Mouse (Mus musculus): ENCODE results near the gene Fign. TPM values are rescaled to one million over a fixed set of nuclear protein-coding genes. Genes with fewer than 3 reads are reported as not detected.

Fign gene
- total and polyA plus RNA-seq, 3 experiments: not detected

DNA sequence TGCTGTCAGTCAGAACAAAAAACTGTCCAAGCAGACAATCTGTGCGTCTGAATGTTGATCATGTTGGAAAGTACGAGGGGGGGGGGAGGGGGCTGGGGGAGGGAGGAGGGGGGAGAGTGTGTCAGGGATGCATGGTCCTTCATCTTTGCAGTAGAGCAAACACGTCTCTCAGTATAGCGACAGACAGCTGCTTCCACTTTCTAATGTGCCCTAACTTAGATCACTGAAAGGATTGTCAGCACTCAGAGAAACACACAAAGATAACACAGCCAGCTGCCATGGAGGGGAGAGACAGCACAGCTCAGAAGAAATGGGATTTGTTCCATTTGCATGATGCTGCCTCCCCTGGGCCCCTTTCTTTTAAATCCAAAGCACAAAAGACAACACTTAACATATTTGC is 18.1 kb downstream of the Fign start:
- Histone ChIP-seq H3K9ac (ENCODE audit: insufficient read depth, low read depth) (no peak overlapping the region), H3K27ac (ENCODE audit: insufficient read depth, low read depth) (no peak overlapping the region), H3K4me1 (ENCODE audit: control insufficient read depth in 1 of 2, insufficient read depth in 2 of 2) (no peaks in the 10 kb centered on the region), H3K4me3 (replicated peaks in 1 of 3; ENCODE audit: low read depth in 2 of 3, low read length in 2 of 3, poor library complexity in 1 of 3) (no peak overlapping the region), H3K27me3 (replicated peaks) (no peaks in the 10 kb centered on the region), H3K36me3 (replicated peaks in 1 of 2; ENCODE audit: control insufficient read depth in 1 of 2, insufficient read depth in 1 of 2, low read length in 1 of 2) (no peaks in the 10 kb centered on the region), H3K4me2 (ENCODE audit: insufficient read depth, low read depth, poor library complexity, severe bottlenecking) (no peak overlapping the region), H3K9me3 (replicated peaks; ENCODE audit: low read length) (peaks cover 39% of the 10 kb centered on the region), H3K79me2 (replicated peaks; ENCODE audit: control insufficient read depth, extremely low read depth, insufficient read depth, poor library complexity, severe bottlenecking) (no peaks in the 10 kb centered on the region)
- dilution Hi-C loops (cut with MboI; ENCODE audit: extremely low pct_ligation_motif_present, extremely low pct_unique_long_range_greater_than_20kb, low sequenced_read_pairs): no loop called here
- no peak for TF ChIP-seq NELFE (IDR thresholded peaks at IDR 0.05; ENCODE audit: low read depth, low read length)
- TF ChIP-seq IRF4 (IDR thresholded peaks at IDR 0.05; ENCODE audit: low read depth, low read length): no peak
- TF ChIP-seq TCF12 (IDR thresholded peaks at IDR 0.05; ENCODE audit: low read depth, low read length): no peak
- TF ChIP-seq MAFK (IDR thresholded peaks at IDR 0.05; ENCODE audit: insufficient replicate concordance, low read length): no peak
- TF ChIP-seq PAX5 (IDR thresholded peaks at IDR 0.05; ENCODE audit: low read length): no peak
- no peak for TF ChIP-seq HCFC1 (IDR thresholded peaks at IDR 0.05; ENCODE audit: low read depth, low read length)
- no peak for TF ChIP-seq EP300 (IDR thresholded peaks at IDR 0.05; ENCODE audit: low read length)
- no peak for TF ChIP-seq POLR2AphosphoS2 (IDR thresholded peaks at IDR 0.05; ENCODE audit: low read depth, low read length)
- no peak for TF ChIP-seq TBP (conservative IDR thresholded peaks at IDR 0.05; ENCODE audit: low read depth, low read length)
- TF ChIP-seq CHD1 (IDR thresholded peaks at IDR 0.05; ENCODE audit: low read depth, low read length): no peak
- no peak for TF ChIP-seq KAT2A (IDR thresholded peaks at IDR 0.05; ENCODE audit: insufficient replicate concordance, low read length)
- TF ChIP-seq SIN3A (IDR thresholded peaks at IDR 0.05; ENCODE audit: low read length): no peak
- no peak for TF ChIP-seq MAX (IDR thresholded peaks at IDR 0.05; ENCODE audit: low read length)
- TF ChIP-seq POLR2A (IDR thresholded peaks at IDR 0.05; ENCODE audit: low read depth, low read length): no peak
- TF ChIP-seq ZC3H11A (IDR thresholded peaks at IDR 0.05; ENCODE audit: low read depth, low read length): no peak
- no peak for TF ChIP-seq MYC (IDR thresholded peaks at IDR 0.05; ENCODE audit: low read depth, low read length)
- no peak for DNase-seq (ENCODE audit: extremely low read depth)
- in situ Hi-C loops (cut with MboI; ENCODE audit: low pct_ligation_motif_present, low pct_unique_long_range_greater_than_20kb, low sequenced_read_pairs): no loop called here

DNA sequence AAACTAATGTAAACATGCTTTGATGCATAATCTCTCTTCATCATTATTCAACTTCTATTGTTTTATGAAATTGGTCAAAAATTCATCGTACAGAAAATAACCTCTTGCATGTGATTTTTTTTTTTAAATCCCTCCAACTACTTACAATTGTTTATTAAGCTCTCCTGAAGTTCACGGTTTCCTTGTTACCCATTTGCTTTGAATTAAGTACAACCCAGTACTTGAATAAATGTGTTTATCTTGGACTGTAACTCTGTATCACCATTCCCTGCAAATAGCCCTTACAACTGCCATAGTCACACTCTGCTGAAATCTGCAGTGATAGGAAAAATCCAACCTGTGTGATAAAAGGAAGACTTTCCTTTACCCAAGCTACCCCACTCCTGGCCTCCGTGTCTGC is 19.3 kb downstream of the Fign start:
- H3K27me3 ChIP-seq (replicated peaks): no peaks in the 10 kb centered on the region
- no peaks in the 10 kb centered on the region for H3K36me3 ChIP-seq (replicated peaks in 1 of 2; ENCODE audit: control insufficient read depth in 1 of 2, insufficient read depth in 1 of 2, low read length in 1 of 2)
- DNase-seq (ENCODE audit: extremely low read depth): no peak
- dilution Hi-C loops (cut with MboI; ENCODE audit: extremely low pct_ligation_motif_present, extremely low pct_unique_long_range_greater_than_20kb, low sequenced_read_pairs) (no loop called here), in situ Hi-C loops (cut with MboI; ENCODE audit: low pct_ligation_motif_present, low pct_unique_long_range_greater_than_20kb, low sequenced_read_pairs) (no loop called here)
- TF ChIP-seq USF2 (conservative IDR thresholded peaks at IDR 0.05; ENCODE audit: low read depth, low read length) (no peak), MXI1 (IDR thresholded peaks at IDR 0.05; ENCODE audit: low read depth, low read length) (no peak), MEF2A (IDR thresholded peaks at IDR 0.05; ENCODE audit: borderline replicate concordance, low read depth, low read length) (no peak)
- no peak overlapping the region for H3K27ac ChIP-seq (ENCODE audit: insufficient read depth, low read depth)
- no peaks in the 10 kb centered on the region for H3K4me1 ChIP-seq (ENCODE audit: control insufficient read depth in 1 of 2, insufficient read depth in 2 of 2)
- H3K9me3 ChIP-seq (replicated peaks; ENCODE audit: low read length): peaks cover 41% of the 10 kb centered on the region
- H3K4me2 ChIP-seq (ENCODE audit: insufficient read depth, low read depth, poor library complexity, severe bottlenecking): no peak overlapping the region
- H3K9ac ChIP-seq (ENCODE audit: insufficient read depth, low read depth): no peak overlapping the region
- no peak overlapping the region for H3K4me3 ChIP-seq (replicated peaks in 1 of 3; ENCODE audit: low read depth in 2 of 3, low read length in 2 of 3, poor library complexity in 1 of 3)
- no peaks in the 10 kb centered on the region for H3K79me2 ChIP-seq (replicated peaks; ENCODE audit: control insufficient read depth, extremely low read depth, insufficient read depth, poor library complexity, severe bottlenecking)

Data from CH12.LX (cell line).